Mouse (Mus musculus) kidney, embryonic 16.5 days (tissue): ENCODE data around the gene Tmprss6. TPM values are rescaled to one million over a fixed set of nuclear protein-coding genes. Genes with fewer than 3 reads are reported as not detected.

Source experiments
- ATAC-seq: fragments of 200-750 bp; cut with Nextera tagmentation; 2 replicates; pipeline ENCODE4 v1.8.0; 2017; ENCODE audit warnings: moderate TSS enrichment; ENCODE audit not compliant: low FRiP score, low TSS enrichment
- H3K27ac ChIP-seq: fragments of 300-500 bp; sonication (generic); 2 replicates; pipeline ENCODE4 v1.5.1; 2014; ENCODE audit warnings: low read length
- H3K27me3 ChIP-seq: fragments of 300-500 bp; sonication (generic); 2 replicates; pipeline ENCODE4 v1.6.1; 2014; ENCODE audit warnings: low read length, control low read depth, mixed read lengths; ENCODE audit not compliant: insufficient read depth
- H3K36me3 ChIP-seq: fragments of 300-500 bp; sonication (generic); 2 replicates; pipeline ENCODE4 v1.6.1; 2014; ENCODE audit warnings: low read length, control low read depth, mixed read lengths; ENCODE audit not compliant: insufficient read depth
- H3K4me1 ChIP-seq: fragments of 300-500 bp; sonication (generic); 2 replicates; pipeline ENCODE4 v1.6.1; 2014; ENCODE audit warnings: low read length, control low read depth, mixed read lengths; ENCODE audit not compliant: insufficient read depth
- H3K4me2 ChIP-seq: fragments of 300-500 bp; sonication (generic); replicated peaks from 2 replicates; pipeline ENCODE4 v1.6.1; 2014; ENCODE audit warnings: low read depth, low read length
- H3K4me3 ChIP-seq: fragments of 300-500 bp; sonication (generic); 2 replicates; pipeline ENCODE4 v1.5.1; 2014; ENCODE audit warnings: mild to moderate bottlenecking, low read length
- H3K9ac ChIP-seq: fragments of 300-500 bp; sonication (generic); replicated peaks from 2 replicates; pipeline ENCODE4 v1.6.1; 2014; ENCODE audit warnings: low read length
- H3K9me3 ChIP-seq: fragments of 300-500 bp; sonication (generic); 2 replicates; pipeline ENCODE4 v1.6.1; 2016; ENCODE audit warnings: low read length, control low read depth
- WGBS: fragments of 180-500 bp; shearing (Covaris S2); extraction: QIAGEN DNeasy Blood & Tissue Kit; methylation state at CpG from one replicate; pipeline ENCODE4 v1.1.7; 2014; 5-methylcytosine and 5-hydroxymethylcytosine counted together
- polyA plus RNA-seq: library from polyadenylated mRNA; unstranded; fragments of >200 nt; fragmentation: Nextera tagmentation; extraction: Ambion mirVana; gene quantifications from 2 replicates; pipeline ENCODE4 v1.2.1, GENCODE M21; 2015

Gene Tmprss6
- polyA plus RNA-seq, 1 experiment from 2014 or later = 0.29 TPM

DNA sequence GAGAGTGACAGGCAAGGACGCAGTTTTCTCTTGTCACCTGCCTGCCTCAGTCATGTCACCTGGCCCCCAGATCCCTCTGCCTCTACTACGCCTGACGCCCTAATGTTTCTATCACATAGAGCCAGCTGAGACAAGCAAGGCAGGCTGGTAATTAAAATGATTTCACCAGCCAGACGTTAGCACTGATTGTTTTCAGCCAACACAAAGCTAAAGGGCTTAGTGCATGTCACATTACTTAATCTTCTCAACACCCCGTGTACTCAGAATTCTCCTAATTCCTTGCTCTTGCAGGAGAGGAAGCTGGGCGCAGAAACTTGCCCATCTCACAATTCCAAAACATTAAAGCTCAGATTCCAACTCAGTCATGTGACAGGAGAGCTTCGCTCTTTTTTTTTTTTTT is 40.0 kb upstream of the Tmprss6 start:
- H3K27me3 ChIP-seq = no peaks in the 10 kb centered on the region
- 73% methylated on average over 7 of the region's 7 CpGs for WGBS
- H3K4me1 ChIP-seq = peaks cover 18% of the 10 kb centered on the region; the same call in 1 of the 2 replicates
- no peak overlapping the region for H3K4me3 ChIP-seq
- peaks cover 5% of the 10 kb centered on the region; the same call in 1 of the 2 replicates for H3K9me3 ChIP-seq
- H3K4me2 ChIP-seq = no peak overlapping the region
- H3K36me3 ChIP-seq = no peaks in the 10 kb centered on the region
- H3K9ac ChIP-seq = no peak overlapping the region
- ATAC-seq = no peak
- no peak overlapping the region for H3K27ac ChIP-seq

GRCm38 (mm10) chr15:78505541-78505940 is 37.1 kb upstream of the Tmprss6 start:
- Histone ChIP-seq H3K9ac (no peak overlapping the region), H3K4me1 (0 out of 2 replicates have a peak, but pooled peaks cover 6% of the 10 kb centered on the region), H3K4me2 (no peak overlapping the region), H3K4me3 (no peak overlapping the region), H3K36me3 (no peaks in the 10 kb centered on the region), H3K27ac (no peak overlapping the region), H3K27me3 (no peaks in the 10 kb centered on the region), H3K9me3 (peaks cover 5% of the 10 kb centered on the region; the same call in 1 of the 2 replicates)
- WGBS = 86% methylated on average over 3 of the region's 3 CpGs
- ATAC-seq = no peak

DNA sequence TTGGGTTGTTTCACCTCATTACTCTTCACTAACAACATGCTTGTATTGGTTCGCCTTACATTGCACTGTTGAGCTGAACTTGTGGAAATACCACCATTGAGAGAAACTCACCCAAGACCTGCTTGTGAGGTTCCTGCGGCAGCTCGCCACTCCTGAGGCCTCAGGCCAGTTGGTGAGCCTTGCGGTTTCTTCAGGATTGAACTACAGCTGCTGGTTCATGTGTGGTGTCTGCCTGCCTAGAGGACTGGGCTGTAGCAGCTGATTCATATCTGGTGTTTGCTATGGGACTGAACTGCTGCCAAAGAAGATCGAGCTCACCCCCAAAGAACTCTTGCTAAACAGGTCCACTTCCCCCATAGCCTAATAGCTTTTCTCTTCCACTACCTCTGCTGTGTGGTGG is 36.4 kb upstream of the Tmprss6 start:
- Histone ChIP-seq H3K9me3 (peaks cover 5% of the 10 kb centered on the region; the same call in 1 of the 2 replicates), H3K9ac (no peak overlapping the region), H3K27ac (no peak overlapping the region), H3K27me3 (no peaks in the 10 kb centered on the region), H3K4me1 (0 out of 2 replicates have a peak, but pooled peaks cover 2% of the 10 kb centered on the region), H3K4me3 (no peak overlapping the region), H3K36me3 (no peaks in the 10 kb centered on the region), H3K4me2 (no peak overlapping the region)
- ATAC-seq = no peak
- WGBS = 89% methylated on average over 5 of the region's 5 CpGs

DNA sequence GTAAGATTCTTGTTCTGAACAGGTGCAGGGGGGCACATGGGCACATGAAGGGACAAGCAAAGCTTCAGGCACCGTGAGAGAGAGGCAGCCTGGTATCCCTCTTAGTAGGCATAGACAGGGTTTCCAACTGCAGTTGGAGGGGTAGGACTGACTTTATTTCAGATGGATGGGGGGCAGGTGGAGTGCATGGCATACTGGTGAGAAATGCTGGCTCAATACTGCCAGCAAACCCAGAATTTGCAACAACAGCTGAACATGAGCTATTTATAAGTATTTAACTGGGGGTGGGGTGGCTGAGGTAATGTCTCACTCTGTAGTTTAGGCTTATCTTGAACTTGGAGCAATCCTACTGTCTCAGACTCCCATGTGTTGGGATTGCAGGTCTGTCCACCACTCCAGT is 35.6 kb upstream of the Tmprss6 start:
- 81% methylated on average over 1 of the region's 1 CpGs for WGBS
- Histone ChIP-seq H3K9me3 (peaks cover 5% of the 10 kb centered on the region; the same call in 1 of the 2 replicates), H3K27me3 (no peaks in the 10 kb centered on the region), H3K9ac (no peak overlapping the region), H3K4me3 (no peak overlapping the region), H3K4me1 (no peaks in the 10 kb centered on the region), H3K4me2 (no peak overlapping the region), H3K36me3 (no peaks in the 10 kb centered on the region), H3K27ac (no peak overlapping the region)
- no peak for ATAC-seq

DNA sequence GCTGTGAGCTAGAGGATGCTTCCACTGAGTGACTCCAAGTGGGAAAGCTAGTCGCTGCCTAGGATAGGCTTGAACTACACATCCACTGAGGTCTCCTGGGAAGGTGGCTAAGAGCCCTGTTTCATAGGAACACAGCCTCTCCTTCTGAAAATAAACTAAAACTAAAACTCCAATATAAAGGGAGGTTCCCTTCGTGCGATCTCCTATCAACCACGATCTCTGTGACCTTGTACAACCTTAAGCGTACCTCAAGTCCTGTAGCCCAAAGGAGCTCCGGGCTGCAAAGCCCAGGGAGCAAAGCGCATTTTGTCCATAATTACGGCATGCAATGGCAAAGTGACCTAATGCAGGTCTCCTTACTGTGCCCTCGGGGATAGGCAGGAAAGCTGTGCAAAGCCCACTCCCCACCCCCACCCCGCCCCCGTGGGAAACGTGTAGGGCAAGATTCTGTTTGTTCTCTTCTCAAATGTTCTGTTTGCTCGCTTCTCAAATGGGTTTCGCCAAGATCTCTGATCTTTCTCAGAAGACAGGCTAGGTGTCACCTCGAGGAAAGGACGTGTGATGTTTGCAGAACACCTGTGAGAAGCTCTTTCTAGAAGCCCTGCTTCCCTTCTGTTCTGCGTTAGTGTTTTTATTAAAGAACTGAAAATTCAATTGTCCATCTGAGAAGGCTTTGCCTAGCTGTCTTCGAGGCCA is 34.2 kb upstream of the Tmprss6 start:
- Histone ChIP-seq H3K36me3 (no peaks in the 10 kb centered on the region), H3K27me3 (no peaks in the 10 kb centered on the region), H3K9me3 (peaks cover 5% of the 10 kb centered on the region; the same call in 1 of the 2 replicates), H3K4me3 (no peak overlapping the region), H3K27ac (no peak overlapping the region), H3K4me2 (no peak overlapping the region), H3K9ac (no peak overlapping the region), H3K4me1 (no peaks in the 10 kb centered on the region)
- WGBS = 72% methylated on average over 18 of the region's 18 CpGs
- no peak for ATAC-seq

DNA sequence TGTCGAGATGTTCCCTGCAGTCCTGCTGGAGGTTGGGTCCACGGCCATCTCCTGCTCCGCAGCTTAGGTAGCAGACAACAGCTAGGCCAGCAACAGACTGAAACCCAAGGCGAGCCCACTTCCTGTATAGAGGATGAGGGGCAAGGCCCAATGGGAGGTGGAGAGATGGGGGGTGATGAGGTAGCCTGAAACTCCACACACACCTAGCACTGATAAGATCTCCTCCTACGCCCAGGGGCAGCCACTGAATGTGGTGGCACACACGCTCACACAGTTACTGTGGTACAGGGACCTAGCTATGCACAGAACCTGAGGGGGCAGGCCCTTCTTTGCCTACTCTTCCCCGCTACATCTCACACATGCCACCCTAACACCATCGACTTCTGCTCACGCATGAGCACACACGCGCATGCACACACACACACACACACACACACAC is 26.6 kb upstream of the Tmprss6 start, which contains the start of gene Il2rb:
Gene Il2rb, minus strand, starts transcription at position 304 of the 439 bp plus-strand sequence.
- no peaks in the 10 kb centered on the region for H3K27me3 ChIP-seq
- no peak within 1 kb of the TSS for H3K4me3 ChIP-seq
- no peak within 1 kb of the TSS for H3K4me2 ChIP-seq
- 87% methylated on average over 11 of the region's 11 CpGs for WGBS
- H3K9ac ChIP-seq = no peak within 1 kb of the TSS
- ATAC-seq = no peak
- H3K9me3 ChIP-seq = no peaks in the 10 kb centered on the region
- no peaks in the 10 kb centered on the region for H3K36me3 ChIP-seq
- no peaks in the 10 kb centered on the region for H3K4me1 ChIP-seq
- H3K27ac ChIP-seq = no peak within 1 kb of the TSS

DNA sequence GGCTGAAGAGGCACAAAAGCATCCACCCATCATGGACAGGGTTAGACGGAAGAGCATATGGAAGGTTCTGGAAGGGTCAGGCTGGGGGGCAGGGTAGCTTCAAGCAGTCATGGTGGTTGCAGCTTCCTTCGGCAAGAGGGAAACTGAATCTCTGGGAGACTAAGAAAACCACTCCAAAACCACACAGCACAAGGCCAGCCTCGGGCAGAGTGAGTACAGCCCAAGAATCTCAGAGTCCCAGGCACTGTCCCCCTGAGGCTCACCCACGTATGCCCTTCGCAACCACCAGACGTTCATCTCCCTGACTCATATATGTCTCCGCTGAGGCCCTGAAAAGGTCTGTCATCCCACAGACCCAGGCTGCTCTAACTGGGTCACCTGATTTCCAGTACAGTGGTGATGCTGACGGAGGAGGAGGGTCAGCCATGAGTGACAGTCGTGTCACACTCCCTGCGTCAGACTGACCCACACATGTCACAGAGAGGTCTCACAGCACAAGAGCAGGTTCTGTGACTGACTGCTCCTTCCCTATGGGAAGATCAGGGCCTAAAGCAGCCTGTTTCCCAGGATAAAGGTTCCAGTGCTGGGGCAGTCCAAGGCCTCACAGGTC is 25.1 kb upstream of the Tmprss6 start:
- Histone ChIP-seq H3K4me3 (no peak overlapping the region), H3K4me2 (no peak overlapping the region), H3K27ac (no peak overlapping the region), H3K36me3 (no peaks in the 10 kb centered on the region), H3K9me3 (no peaks in the 10 kb centered on the region), H3K4me1 (no peaks in the 10 kb centered on the region), H3K27me3 (no peaks in the 10 kb centered on the region), H3K9ac (no peak overlapping the region)
- ATAC-seq = 0 out of 2 replicates have a peak, but pooled peaks have one; percentile 46
- WGBS = 55% methylated on average over 10 of the region's 10 CpGs

- Histone ChIP-seq H3K4me3 (no peak overlapping the region), H3K9me3 (no peaks in the 10 kb centered on the region), H3K9ac (no peak overlapping the region), H3K27me3 (no peaks in the 10 kb centered on the region), H3K4me1 (no peaks in the 10 kb centered on the region), H3K4me2 (no peak overlapping the region), H3K27ac (no peak overlapping the region), H3K36me3 (no peaks in the 10 kb centered on the region)
- 91% methylated on average over 3 of the region's 3 CpGs for WGBS
- ATAC-seq = no peak
Measured at GRCm38 (mm10) chr15:78491301-78491700, 22.9 kb upstream of the Tmprss6 start.

GRCm38 (mm10) chr15:78489906-78490305 is 21.5 kb upstream of the Tmprss6 start:
- Histone ChIP-seq H3K4me1 (no peaks in the 10 kb centered on the region), H3K9ac (no peak overlapping the region), H3K36me3 (no peaks in the 10 kb centered on the region), H3K9me3 (no peaks in the 10 kb centered on the region), H3K27ac (no peak overlapping the region), H3K27me3 (no peaks in the 10 kb centered on the region), H3K4me2 (no peak overlapping the region), H3K4me3 (no peak overlapping the region)
- no peak for ATAC-seq
- WGBS = 39% methylated on average over 8 of the region's 8 CpGs

DNA sequence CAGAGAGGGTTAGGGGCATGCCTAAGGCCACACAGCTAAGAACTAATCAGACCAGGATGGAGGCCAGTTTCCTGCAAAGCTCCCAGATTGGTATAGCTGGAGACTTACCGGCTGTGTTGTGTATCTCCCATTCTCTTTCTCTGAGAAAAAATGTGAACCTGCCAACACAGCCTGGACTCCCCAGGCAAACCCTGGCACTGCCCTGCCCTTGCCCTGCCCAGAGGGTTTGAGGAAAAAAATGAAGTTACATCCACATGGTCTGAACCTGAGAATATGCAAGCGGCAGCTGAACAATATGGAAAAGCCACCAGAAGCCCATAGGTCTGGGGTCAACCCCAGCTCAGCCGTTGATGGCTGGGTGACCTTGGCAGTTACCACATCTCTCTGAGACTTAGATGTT is 20.8 kb upstream of the Tmprss6 start:
- no peak overlapping the region for H3K9ac ChIP-seq
- no peaks in the 10 kb centered on the region for H3K9me3 ChIP-seq
- no peaks in the 10 kb centered on the region for H3K36me3 ChIP-seq
- no peaks in the 10 kb centered on the region for H3K27me3 ChIP-seq
- no peak overlapping the region for H3K4me3 ChIP-seq
- H3K4me2 ChIP-seq = no peak overlapping the region
- no peak overlapping the region for H3K27ac ChIP-seq
- no peak for ATAC-seq
- H3K4me1 ChIP-seq = no peaks in the 10 kb centered on the region
- WGBS = 84% methylated on average over 3 of the region's 3 CpGs
